Mouse (Mus musculus): ENCODE measurements around the gene Fer.

DNA sequence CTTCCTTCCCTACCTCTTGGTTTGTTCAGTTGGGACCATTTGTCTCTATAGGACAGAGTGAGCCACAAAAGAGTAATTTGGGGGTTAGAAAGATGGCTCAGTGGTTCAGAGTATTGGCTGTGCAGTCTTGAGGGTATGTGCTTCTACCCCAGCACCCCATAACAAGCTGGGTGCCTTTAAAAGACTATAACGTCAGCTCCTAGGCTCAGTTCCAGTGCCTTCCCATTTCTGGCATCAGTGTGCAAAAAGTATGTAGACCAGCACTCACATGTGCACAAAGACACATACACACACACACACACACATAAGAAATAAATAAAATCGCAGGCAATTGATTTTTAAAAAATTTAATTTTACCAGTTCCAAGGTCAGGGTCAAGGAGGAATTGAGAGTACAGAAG lies 222.6 kb downstream of the Fer start:
- no peak for TF ChIP-seq CTCF (conservative IDR thresholded peaks at IDR 0.05; ENCODE audit: insufficient read depth, insufficient read length, low read depth, low read length)
- TF ChIP-seq POLR2A (IDR thresholded peaks at IDR 0.05; ENCODE audit: low read depth, low read length), result no peak

Measured in kidney, adult 2 months (tissue).